Mouse (Mus musculus): ENCODE measurements around the gene Tsfm. TPM values are rescaled to one million over a fixed set of nuclear protein-coding genes. Genes with fewer than 3 reads are reported as not detected.
A peak's percentile ranks its signal among the peaks of the same experiment; 100 is the strongest.

Tsfm gene
- polyA plus RNA-seq, 1 experiment from 2014 or later: 91.2 TPM

- 83% methylated on average over 6 of the region's 6 CpGs for WGBS
- Histone ChIP-seq H3K4me1 (replicated peaks; ENCODE audit: control insufficient read depth, insufficient read depth, low read length) (peaks cover 24% of the 10 kb centered on the region), H3K4me3 (ENCODE audit: low read depth, low read length) (no peak overlapping the region), H3K27ac (ENCODE audit: low read depth, low read length) (no peak overlapping the region), H3K36me3 (ENCODE audit: control insufficient read depth, insufficient read depth, low read length) (no peaks in the 10 kb centered on the region), H3K9ac (ENCODE audit: low read length) (no peak overlapping the region), H3K27me3 (ENCODE audit: control insufficient read depth, insufficient read depth, low read length) (no peaks in the 10 kb centered on the region), H3K4me2 (ENCODE audit: low read depth, low read length, severe bottlenecking) (no peak overlapping the region), H3K9me3 (ENCODE audit: control insufficient read depth, low read length) (no peaks in the 10 kb centered on the region)
- ATAC-seq (replicated peaks; ENCODE audit: low FRiP score) (no peak), DNase-seq (ENCODE audit: low spot score) (no peak)
Observed at GRCm38 (mm10) chr10:126975706-126976105, 54.9 kb downstream of the Tsfm start.

- ATAC-seq (replicated peaks; ENCODE audit: low FRiP score): no peak
- H3K27me3 ChIP-seq (ENCODE audit: control insufficient read depth, insufficient read depth, low read length): no peaks in the 10 kb centered on the region
- peaks cover 20% of the 10 kb centered on the region for H3K4me1 ChIP-seq (replicated peaks; ENCODE audit: control insufficient read depth, insufficient read depth, low read length)
- no peaks in the 10 kb centered on the region for H3K36me3 ChIP-seq (ENCODE audit: control insufficient read depth, insufficient read depth, low read length)
- no peak overlapping the region for H3K4me3 ChIP-seq (ENCODE audit: low read depth, low read length)
- H3K27ac ChIP-seq (ENCODE audit: low read depth, low read length): no peak overlapping the region
- H3K4me2 ChIP-seq (ENCODE audit: low read depth, low read length, severe bottlenecking): no peak overlapping the region
- 33% methylated on average over 7 of the region's 7 CpGs for WGBS
- DNase-seq (ENCODE audit: low spot score): peak; percentile 50
- no peak overlapping the region for H3K9ac ChIP-seq (ENCODE audit: low read length)
- H3K9me3 ChIP-seq (ENCODE audit: control insufficient read depth, low read length): no peaks in the 10 kb centered on the region
Observed at GRCm38 (mm10) chr10:126972988-126973387, 57.7 kb downstream of the Tsfm start.

GRCm38 (mm10) chr10:126972051-126972725 is 58.5 kb downstream of the Tsfm start:
- ATAC-seq (replicated peaks; ENCODE audit: low FRiP score): peak; percentile 90
- H3K4me3 ChIP-seq (ENCODE audit: low read depth, low read length): no peak overlapping the region; the same call in 1 of the 2 replicates

GRCm38 (mm10) chr10:126971363-126972050 is 59.1 kb downstream of the Tsfm start:
- H3K27ac ChIP-seq (ENCODE audit: low read depth, low read length): 0 out of 2 replicates have a peak overlapping the region, but pooled peaks have one; percentile 50
- 5% methylated on average over 12 of the region's 12 CpGs for WGBS
- H3K9ac ChIP-seq (ENCODE audit: low read length): no peak overlapping the region
- no peaks in the 10 kb centered on the region for H3K27me3 ChIP-seq (ENCODE audit: control insufficient read depth, insufficient read depth, low read length)
- H3K9me3 ChIP-seq (ENCODE audit: control insufficient read depth, low read length): no peaks in the 10 kb centered on the region
- H3K4me1 ChIP-seq (replicated peaks; ENCODE audit: control insufficient read depth, insufficient read depth, low read length): peaks cover 16% of the 10 kb centered on the region
- peak; percentile 42; the same call in 1 of the 2 replicates for ATAC-seq (replicated peaks; ENCODE audit: low FRiP score)
- no peak for DNase-seq (ENCODE audit: low spot score)
- no peaks in the 10 kb centered on the region for H3K36me3 ChIP-seq (ENCODE audit: control insufficient read depth, insufficient read depth, low read length)
- no peak overlapping the region; the same call in 1 of the 2 replicates for H3K4me3 ChIP-seq (ENCODE audit: low read depth, low read length)
- H3K4me2 ChIP-seq (ENCODE audit: low read depth, low read length, severe bottlenecking): peak overlapping the region; percentile 39

More at GRCm38 (mm10) chr10:126972051-126972725, 58.5 kb downstream of the Tsfm start:
- 0 out of 2 replicates have a peak overlapping the region, but pooled peaks have one; percentile 50 for H3K27ac ChIP-seq (ENCODE audit: low read depth, low read length)
- DNase-seq (ENCODE audit: low spot score): peak; percentile 80
- H3K27me3 ChIP-seq (ENCODE audit: control insufficient read depth, insufficient read depth, low read length): no peaks in the 10 kb centered on the region
- H3K36me3 ChIP-seq (ENCODE audit: control insufficient read depth, insufficient read depth, low read length): no peaks in the 10 kb centered on the region
- peak overlapping the region; percentile 1; the same call in 1 of the 2 replicates for H3K9ac ChIP-seq (ENCODE audit: low read length)
- peaks cover 16% of the 10 kb centered on the region for H3K4me1 ChIP-seq (replicated peaks; ENCODE audit: control insufficient read depth, insufficient read depth, low read length)
- WGBS: 6% methylated on average over 13 of the region's 13 CpGs
- H3K4me2 ChIP-seq (ENCODE audit: low read depth, low read length, severe bottlenecking): peak overlapping the region; percentile 39
- no peaks in the 10 kb centered on the region for H3K9me3 ChIP-seq (ENCODE audit: control insufficient read depth, low read length)

GRCm38 (mm10) chr10:126963821-126964220 is 66.8 kb downstream of the Tsfm start:
- Histone ChIP-seq H3K4me3 (ENCODE audit: low read depth, low read length) (no peak overlapping the region), H3K9me3 (ENCODE audit: control insufficient read depth, low read length) (no peaks in the 10 kb centered on the region), H3K9ac (ENCODE audit: low read length) (no peak overlapping the region), H3K27me3 (ENCODE audit: control insufficient read depth, insufficient read depth, low read length) (no peaks in the 10 kb centered on the region), H3K27ac (ENCODE audit: low read depth, low read length) (no peak overlapping the region), H3K4me2 (ENCODE audit: low read depth, low read length, severe bottlenecking) (no peak overlapping the region), H3K36me3 (ENCODE audit: control insufficient read depth, insufficient read depth, low read length) (no peaks in the 10 kb centered on the region), H3K4me1 (replicated peaks; ENCODE audit: control insufficient read depth, insufficient read depth, low read length) (peaks cover 10% of the 10 kb centered on the region)
- DNase-seq (ENCODE audit: low spot score): no peak
- ATAC-seq (replicated peaks; ENCODE audit: low FRiP score): no peak
- 87% methylated on average over 8 of the region's 8 CpGs for WGBS

- no peak for ATAC-seq (replicated peaks; ENCODE audit: low FRiP score)
- Histone ChIP-seq H3K9me3 (ENCODE audit: control insufficient read depth, low read length) (no peaks in the 10 kb centered on the region), H3K27ac (ENCODE audit: low read depth, low read length) (no peak overlapping the region), H3K36me3 (ENCODE audit: control insufficient read depth, insufficient read depth, low read length) (no peaks in the 10 kb centered on the region), H3K27me3 (ENCODE audit: control insufficient read depth, insufficient read depth, low read length) (no peaks in the 10 kb centered on the region), H3K4me2 (ENCODE audit: low read depth, low read length, severe bottlenecking) (no peak overlapping the region), H3K9ac (ENCODE audit: low read length) (no peak overlapping the region), H3K4me3 (ENCODE audit: low read depth, low read length) (no peak overlapping the region), H3K4me1 (replicated peaks; ENCODE audit: control insufficient read depth, insufficient read depth, low read length) (peaks cover 10% of the 10 kb centered on the region)
- DNase-seq (ENCODE audit: low spot score): no peak
- 48% methylated on average over 6 of the region's 6 CpGs for WGBS
Observed at GRCm38 (mm10) chr10:126962966-126963330, 67.7 kb downstream of the Tsfm start.

GRCm38 (mm10) chr10:126962271-126962965 is 68.2 kb downstream of the Tsfm start:
- no peak overlapping the region for H3K4me3 ChIP-seq (ENCODE audit: low read depth, low read length)
- DNase-seq (ENCODE audit: low spot score) (peak; percentile 81), ATAC-seq (replicated peaks; ENCODE audit: low FRiP score) (peak; percentile 40; the same call in 1 of the 2 replicates)

GRCm38 (mm10) chr10:126961757-126962156 is 68.9 kb downstream of the Tsfm start:
- peak overlapping the region; percentile 62; the same call in 1 of the 2 replicates for H3K27ac ChIP-seq (ENCODE audit: low read depth, low read length)
- H3K4me3 ChIP-seq (ENCODE audit: low read depth, low read length): no peak overlapping the region
- ATAC-seq (replicated peaks; ENCODE audit: low FRiP score) (peak; percentile 0; the same call in 1 of the 2 replicates), DNase-seq (ENCODE audit: low spot score) (no peak)
- H3K9ac ChIP-seq (ENCODE audit: low read length): peak overlapping the region; percentile 5; the same call in 1 of the 2 replicates
- H3K27me3 ChIP-seq (ENCODE audit: control insufficient read depth, insufficient read depth, low read length): no peaks in the 10 kb centered on the region
- WGBS: 72% methylated on average over 10 of the region's 10 CpGs
- no peak overlapping the region for H3K4me2 ChIP-seq (ENCODE audit: low read depth, low read length, severe bottlenecking)
- H3K9me3 ChIP-seq (ENCODE audit: control insufficient read depth, low read length): no peaks in the 10 kb centered on the region
- H3K4me1 ChIP-seq (replicated peaks; ENCODE audit: control insufficient read depth, insufficient read depth, low read length): peaks cover 22% of the 10 kb centered on the region
- H3K36me3 ChIP-seq (ENCODE audit: control insufficient read depth, insufficient read depth, low read length): no peaks in the 10 kb centered on the region

More at GRCm38 (mm10) chr10:126962271-126962965, 68.2 kb downstream of the Tsfm start:
- Histone ChIP-seq H3K9ac (ENCODE audit: low read length) (peak overlapping the region; percentile 5; the same call in 1 of the 2 replicates), H3K4me2 (ENCODE audit: low read depth, low read length, severe bottlenecking) (no peak overlapping the region), H3K9me3 (ENCODE audit: control insufficient read depth, low read length) (no peaks in the 10 kb centered on the region), H3K4me1 (replicated peaks; ENCODE audit: control insufficient read depth, insufficient read depth, low read length) (peaks cover 15% of the 10 kb centered on the region), H3K36me3 (ENCODE audit: control insufficient read depth, insufficient read depth, low read length) (no peaks in the 10 kb centered on the region), H3K27ac (ENCODE audit: low read depth, low read length) (peak overlapping the region; percentile 62; the same call in 1 of the 2 replicates), H3K27me3 (ENCODE audit: control insufficient read depth, insufficient read depth, low read length) (no peaks in the 10 kb centered on the region)
- 28% methylated on average over 15 of the region's 15 CpGs for WGBS

All from forebrain, embryonic 11.5 days (tissue).